Mouse (Mus musculus) lung, embryonic 14.5 days (tissue): ENCODE data around the gene Prok1. TPM values are rescaled to one million over a fixed set of nuclear protein-coding genes. Genes with fewer than 3 reads are reported as not detected.

ENCODE experiments used
- ATAC-seq: fragments of 200-750 bp; cut with Nextera tagmentation; 2 replicates; pipeline ENCODE4 v1.8.0; 2017; ENCODE audit warnings: mild to moderate bottlenecking, moderate TSS enrichment, moderate library complexity; ENCODE audit not compliant: insufficient read depth
- DNase-seq: peaks from one replicate; pipeline ENCODE4 v3.0.0-alpha.2; 2015
- H3K27ac ChIP-seq: fragments of 300-500 bp; sonication (generic); 2 replicates; pipeline ENCODE4 v1.5.1; 2014; ENCODE audit warnings: low read depth, mild to moderate bottlenecking, moderate library complexity
- H3K27me3 ChIP-seq: fragments of 300-500 bp; sonication (generic); 2 replicates; pipeline ENCODE4 v1.6.1; 2014; ENCODE audit warnings: low read length, control low read depth; ENCODE audit not compliant: insufficient read depth
- H3K36me3 ChIP-seq: fragments of 300-500 bp; sonication (generic); 2 replicates; pipeline ENCODE4 v1.6.1; 2014; ENCODE audit warnings: control low read depth; ENCODE audit not compliant: insufficient read depth
- H3K4me1 ChIP-seq: fragments of 300-500 bp; sonication (generic); 2 replicates; pipeline ENCODE4 v1.6.1; 2014; ENCODE audit warnings: antibody characterized with exemption, control low read depth; ENCODE audit not compliant: insufficient read depth
- H3K4me2 ChIP-seq: fragments of 300-500 bp; sonication (generic); 2 replicates; pipeline ENCODE4 v1.6.1; 2014; ENCODE audit warnings: mild to moderate bottlenecking
- H3K4me3 ChIP-seq: fragments of 300-500 bp; sonication (generic); 2 replicates; pipeline ENCODE4 v1.5.1; 2014; ENCODE audit warnings: low read depth, low read length
- H3K9ac ChIP-seq: fragments of 300-500 bp; sonication (generic); 2 replicates; pipeline ENCODE4 v1.6.1; 2014
- H3K9me3 ChIP-seq: fragments of 300-500 bp; sonication (generic); 2 replicates; pipeline ENCODE4 v1.6.1; 2016; ENCODE audit warnings: low read depth, low read length, control low read depth
- CTCF ChIP-seq: IDR thresholded peaks from 2 replicates; pipeline ENCODE4 v1.5.1; 2016; ENCODE audit warnings: antibody characterized with exemption, low read depth
- WGBS: fragments of 180-500 bp; shearing (Covaris S2); extraction: QIAGEN DNeasy Blood & Tissue Kit; methylation state at CpG from one replicate; pipeline ENCODE4 v1.1.7; 2014; 5-methylcytosine and 5-hydroxymethylcytosine counted together
- polyA plus RNA-seq: library from polyadenylated mRNA; unstranded; fragments of >200 nt; fragmentation: Nextera tagmentation; extraction: Ambion mirVana; gene quantifications from 2 replicates; pipeline ENCODE4 v1.2.1, GENCODE M21; 2014

Gene Prok1
- polyA plus RNA-seq, 1 experiment from 2014 or later = 0.12 TPM

DNA sequence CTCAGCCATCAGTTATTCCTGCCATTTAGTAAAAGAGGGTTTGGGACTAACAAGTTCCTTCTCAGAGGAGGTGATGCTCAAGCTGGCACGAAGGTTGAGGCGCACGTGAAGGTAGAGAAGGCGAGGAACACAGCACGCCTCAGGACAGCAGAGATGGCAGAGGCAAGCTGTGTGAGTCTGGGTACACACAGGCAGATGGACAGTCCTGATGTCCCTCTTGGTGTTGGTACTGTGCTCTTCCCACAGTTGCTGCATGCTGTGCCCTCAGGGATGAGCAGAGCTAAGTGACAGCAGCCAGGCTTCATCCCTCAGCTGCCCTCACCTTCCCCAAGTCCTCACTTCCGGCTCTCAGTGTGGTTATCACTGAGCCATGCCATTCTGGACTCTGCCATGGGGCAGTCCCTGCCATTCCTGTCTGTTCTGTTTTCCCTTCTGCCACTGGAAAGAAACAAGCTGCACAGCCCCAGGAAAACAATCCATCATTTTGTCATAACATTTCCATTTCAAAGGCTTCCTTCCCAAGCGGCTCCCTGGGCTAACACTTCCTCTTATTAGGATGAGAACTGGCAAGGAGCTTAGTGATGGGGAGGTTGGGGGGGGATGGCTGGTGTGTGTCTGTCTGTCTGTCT is 31.8 kb downstream of the Prok1 start:
- ATAC-seq = 0 out of 2 replicates have a peak, but pooled peaks have one; percentile 18
- peak; percentile 52 for DNase-seq
- WGBS = 56% methylated on average over 7 of the region's 7 CpGs

DNA sequence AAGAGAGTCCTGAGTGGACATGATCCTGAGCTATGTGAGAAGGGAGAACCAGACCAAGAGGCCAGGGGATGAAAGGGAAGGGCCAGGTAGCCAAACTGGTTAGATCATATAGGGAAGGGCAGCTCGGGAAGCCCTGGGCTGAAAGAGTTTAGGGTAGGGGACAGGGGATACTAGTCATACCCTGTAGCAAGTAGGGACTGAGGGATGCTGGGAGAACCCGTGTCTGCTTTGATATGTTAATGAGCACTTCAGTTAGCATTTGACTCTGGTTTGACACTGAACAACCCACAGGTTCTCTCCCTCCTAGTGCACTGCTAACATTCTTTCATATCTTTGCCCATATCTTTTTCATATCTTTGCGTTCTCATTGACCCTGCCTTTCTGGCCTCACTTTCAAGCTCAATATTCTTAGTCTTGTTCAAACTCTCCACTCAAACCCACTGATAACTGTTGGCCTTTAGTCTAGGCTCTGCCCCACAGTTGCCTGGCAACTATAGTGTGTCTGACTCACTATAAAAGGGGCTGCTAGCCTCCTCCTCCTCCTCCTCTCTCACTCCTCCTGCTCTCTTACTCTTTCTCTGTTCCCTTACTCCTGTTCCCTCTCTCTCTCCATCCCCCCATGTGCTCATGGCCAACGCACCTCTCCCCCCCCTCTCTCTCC is 32.9 kb downstream of the Prok1 start:
- WGBS = 40% methylated on average over 4 of the region's 4 CpGs
- ATAC-seq = peak; percentile 66
- no peak overlapping the region for H3K27ac ChIP-seq
- TF ChIP-seq CTCF = no peak
- no peaks in the 10 kb centered on the region for H3K27me3 ChIP-seq
- DNase-seq = peak; percentile 6
- no peak overlapping the region for H3K4me3 ChIP-seq
- H3K4me1 ChIP-seq = no peaks in the 10 kb centered on the region
- H3K9me3 ChIP-seq = no peaks in the 10 kb centered on the region
- no peak overlapping the region for H3K9ac ChIP-seq
- H3K4me2 ChIP-seq = no peak overlapping the region
- H3K36me3 ChIP-seq = no peaks in the 10 kb centered on the region

More for the DNA sequence above, 31.8 kb downstream of the Prok1 start:
- no peaks in the 10 kb centered on the region for H3K36me3 ChIP-seq
- no peaks in the 10 kb centered on the region for H3K9me3 ChIP-seq
- no peak overlapping the region for H3K9ac ChIP-seq
- H3K27me3 ChIP-seq = no peaks in the 10 kb centered on the region
- H3K4me3 ChIP-seq = no peak overlapping the region
- H3K4me2 ChIP-seq = no peak overlapping the region
- H3K4me1 ChIP-seq = no peaks in the 10 kb centered on the region
- TF ChIP-seq CTCF = no peak
- no peak overlapping the region for H3K27ac ChIP-seq

DNA sequence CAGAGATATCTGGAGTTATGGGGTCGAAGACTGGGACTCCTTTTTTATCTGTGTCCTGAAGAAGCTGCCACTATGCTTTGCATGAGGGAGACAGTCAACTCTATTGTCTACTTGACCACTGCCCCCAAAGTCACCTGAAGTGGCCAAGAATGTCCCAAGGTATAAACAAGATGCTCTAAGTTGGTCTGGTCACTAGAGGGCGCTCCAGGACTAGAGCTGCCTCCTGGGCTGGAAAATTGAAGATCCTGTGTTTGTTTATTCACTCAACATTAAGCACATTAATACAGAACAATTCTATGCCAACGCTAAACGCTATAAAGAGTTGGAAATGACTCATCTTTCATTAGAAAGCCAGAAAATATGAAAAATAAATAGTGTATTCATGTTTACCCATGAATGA is 33.5 kb downstream of the Prok1 start:
- no peak overlapping the region for H3K4me3 ChIP-seq
- WGBS = 8% methylated on average over 4 of the region's 4 CpGs
- no peaks in the 10 kb centered on the region for H3K27me3 ChIP-seq
- H3K4me2 ChIP-seq = no peak overlapping the region
- H3K36me3 ChIP-seq = no peaks in the 10 kb centered on the region
- H3K9ac ChIP-seq = no peak overlapping the region
- no peaks in the 10 kb centered on the region for H3K4me1 ChIP-seq
- H3K9me3 ChIP-seq = no peaks in the 10 kb centered on the region
- ATAC-seq (no peak), DNase-seq (peak; percentile 86)
- TF ChIP-seq CTCF = peak; percentile 85
- H3K27ac ChIP-seq = no peak overlapping the region

DNA sequence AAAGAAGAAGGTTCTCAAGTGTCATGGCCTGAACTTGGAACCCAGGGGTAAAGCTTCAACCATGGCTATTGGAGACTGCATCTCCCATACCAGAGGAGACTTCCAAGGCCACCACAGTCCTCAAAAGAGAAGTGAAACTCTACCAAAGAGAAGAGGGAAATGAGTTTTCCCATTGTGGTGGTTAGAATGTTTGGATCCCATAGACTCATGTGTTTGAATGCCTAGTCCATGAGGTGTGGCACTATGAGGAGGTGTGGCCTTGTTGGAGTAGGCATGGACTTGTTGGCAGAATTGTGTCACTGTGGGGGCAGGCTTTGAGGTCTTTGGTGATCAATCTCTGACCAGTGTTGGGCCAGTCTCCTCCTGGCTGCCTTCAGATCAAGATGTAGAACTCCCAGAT is 34.3 kb downstream of the Prok1 start:
- Histone ChIP-seq H3K4me1 (no peaks in the 10 kb centered on the region), H3K27ac (no peak overlapping the region), H3K9me3 (no peaks in the 10 kb centered on the region), H3K4me3 (no peak overlapping the region), H3K4me2 (no peak overlapping the region), H3K9ac (no peak overlapping the region), H3K27me3 (no peaks in the 10 kb centered on the region), H3K36me3 (no peaks in the 10 kb centered on the region)
- TF ChIP-seq CTCF = no peak
- ATAC-seq (no peak), DNase-seq (no peak)

DNA sequence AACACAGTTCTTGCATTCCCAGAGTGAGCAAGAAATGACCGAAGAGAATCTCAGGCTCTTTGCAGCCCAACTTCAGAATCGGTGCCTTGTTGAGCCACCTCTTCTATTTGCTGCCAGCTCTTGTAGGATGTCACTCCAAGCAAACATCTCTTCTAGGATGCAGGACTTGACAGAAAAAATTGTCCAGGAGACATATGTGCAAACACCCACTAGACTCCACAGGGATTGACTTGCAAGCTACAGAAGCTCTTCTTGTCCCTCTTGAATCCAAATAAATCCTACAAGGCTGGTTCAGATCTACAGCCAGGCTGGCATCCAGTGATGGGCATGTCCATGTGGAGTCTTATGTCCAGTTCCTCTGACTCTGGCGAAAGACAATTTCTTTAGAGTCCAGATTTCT is 35.1 kb downstream of the Prok1 start:
- no peak overlapping the region for H3K4me2 ChIP-seq
- DNase-seq = no peak

DNA sequence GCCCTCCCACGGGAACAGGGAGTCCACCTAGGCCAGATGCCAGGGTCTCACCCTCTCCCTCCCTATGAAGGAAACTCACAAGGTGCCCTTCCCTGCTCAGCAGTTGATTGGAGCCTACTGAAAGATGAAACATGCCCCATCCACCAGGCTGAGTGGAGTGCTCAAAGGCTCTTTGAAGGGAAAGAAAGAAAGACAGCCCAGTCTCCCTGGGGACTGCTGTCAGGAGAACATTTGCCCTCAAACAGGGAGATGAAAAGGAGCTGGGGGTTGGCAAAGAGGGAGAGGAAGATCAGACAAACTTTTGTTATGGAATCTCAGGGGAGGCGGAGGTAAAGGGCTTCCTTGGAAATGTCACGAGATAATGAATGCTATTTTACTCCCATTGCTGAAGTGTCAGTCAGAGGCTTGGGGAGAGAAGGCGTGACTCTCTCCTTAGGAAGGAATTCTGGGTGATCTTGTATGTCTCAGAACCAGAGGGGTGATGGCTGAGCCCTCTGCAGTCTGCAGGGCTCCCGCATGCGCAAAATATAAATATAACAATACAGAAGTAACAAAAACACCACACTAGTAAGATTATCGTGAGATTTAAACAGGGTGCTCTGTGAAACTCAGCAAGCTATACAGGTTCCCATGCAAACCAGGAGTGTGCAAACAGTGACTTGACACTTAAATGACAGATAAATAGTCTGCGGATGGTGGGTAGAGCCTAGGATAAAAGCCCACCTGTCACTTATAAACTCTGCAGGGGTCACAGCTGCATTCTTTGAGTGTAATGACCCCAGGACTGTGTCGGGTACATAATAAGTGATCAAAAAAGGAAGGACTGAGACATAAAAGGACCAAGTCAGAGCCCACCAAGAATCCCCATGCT is 38.0 kb downstream of the Prok1 start:
- H3K9me3 ChIP-seq = no peaks in the 10 kb centered on the region
- no peaks in the 10 kb centered on the region for H3K27me3 ChIP-seq
- no peak overlapping the region for H3K4me2 ChIP-seq
- no peaks in the 10 kb centered on the region for H3K36me3 ChIP-seq
- no peak overlapping the region for H3K27ac ChIP-seq
- no peaks in the 10 kb centered on the region for H3K4me1 ChIP-seq
- no peak overlapping the region for H3K9ac ChIP-seq
- 33% methylated on average over 9 of the region's 9 CpGs for WGBS
- DNase-seq (no peak), ATAC-seq (no peak)
- no peak overlapping the region for H3K4me3 ChIP-seq
- TF ChIP-seq CTCF = no peak

More for the DNA sequence above, 35.1 kb downstream of the Prok1 start:
- Histone ChIP-seq H3K27ac (no peak overlapping the region), H3K9me3 (no peaks in the 10 kb centered on the region), H3K36me3 (no peaks in the 10 kb centered on the region), H3K9ac (no peak overlapping the region), H3K27me3 (no peaks in the 10 kb centered on the region), H3K4me3 (no peak overlapping the region), H3K4me1 (no peaks in the 10 kb centered on the region)
- 82% methylated on average over 3 of the region's 3 CpGs for WGBS
- no peak for TF ChIP-seq CTCF
- ATAC-seq = no peak
